Mouse (Mus musculus) kidney, postnatal 25 days (tissue): ENCODE data around the gene Spock2.
"Not testable (repeated sequence)": the region's sequence is repeated elsewhere in the genome, so short reads cannot be mapped to it uniquely, and the experiment has no call there.

Experiments used
- DNase-seq, 2 experiments: peaks; one replicate each; pipeline ENCODE4 v3.0.0; 2021; ENCODE audit warnings: mixed read lengths in 2 of 2

Gene Spock2

DNA sequence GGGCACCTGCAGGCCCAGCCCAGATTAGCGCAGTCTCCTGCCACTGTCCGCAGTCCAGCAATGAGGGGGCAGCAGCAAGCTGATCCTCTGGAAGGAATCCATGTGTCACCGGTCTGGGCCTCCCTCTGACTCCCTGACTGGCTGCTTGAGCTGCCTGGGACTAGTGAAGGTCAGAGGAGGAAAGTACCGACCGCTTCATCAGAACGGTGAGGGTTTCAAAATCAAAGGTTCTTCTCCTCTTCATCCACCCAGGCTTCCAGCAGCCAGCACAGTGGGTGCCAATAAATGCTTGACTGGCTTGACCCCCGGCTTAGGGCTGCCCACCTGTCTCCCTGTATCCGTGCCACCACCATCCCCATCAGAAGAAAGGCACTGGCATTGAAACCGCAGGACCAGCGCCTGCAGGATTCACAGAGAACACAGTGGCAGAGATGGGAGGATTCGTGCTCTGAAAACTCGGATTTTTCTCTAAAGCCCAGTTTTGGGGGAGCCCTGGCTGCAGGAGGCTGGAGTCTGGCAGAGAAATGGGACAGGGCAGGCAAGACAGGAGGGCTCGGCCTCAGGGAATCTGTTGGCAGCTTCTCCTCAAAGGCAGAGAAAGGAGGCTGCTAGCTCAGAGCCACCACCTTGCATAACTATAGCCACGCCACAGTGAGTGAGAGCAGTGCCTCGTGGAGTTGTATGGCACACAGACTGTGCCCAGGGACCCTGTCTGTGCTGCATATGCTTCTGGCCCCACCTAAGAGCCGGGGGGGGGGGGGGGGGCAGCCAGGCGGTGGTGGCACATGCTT, 2.5 kb downstream of the Spock2 start:
- DNase-seq = no peak

DNA sequence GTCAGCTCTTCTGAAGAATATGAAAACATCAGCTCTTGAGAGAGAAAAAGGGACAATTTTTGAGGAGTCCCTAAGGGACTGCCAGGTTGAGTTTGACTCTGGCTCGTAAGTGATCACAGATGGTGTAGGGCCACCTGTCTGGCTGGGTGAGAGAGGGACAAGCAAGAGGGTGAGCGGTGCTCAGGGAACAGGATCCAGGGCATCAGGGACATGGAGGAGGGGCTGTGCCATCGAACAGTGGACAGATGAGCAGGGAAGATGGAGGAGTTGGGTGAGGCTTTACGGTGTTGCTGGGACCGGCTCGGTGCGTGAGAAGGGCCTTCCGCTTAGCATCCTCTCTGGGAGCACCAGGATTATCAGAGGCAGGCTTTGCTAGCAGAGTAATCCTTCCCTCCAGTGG, 3.3 kb downstream of the Spock2 start:
- DNase-seq = no peak

DNA sequence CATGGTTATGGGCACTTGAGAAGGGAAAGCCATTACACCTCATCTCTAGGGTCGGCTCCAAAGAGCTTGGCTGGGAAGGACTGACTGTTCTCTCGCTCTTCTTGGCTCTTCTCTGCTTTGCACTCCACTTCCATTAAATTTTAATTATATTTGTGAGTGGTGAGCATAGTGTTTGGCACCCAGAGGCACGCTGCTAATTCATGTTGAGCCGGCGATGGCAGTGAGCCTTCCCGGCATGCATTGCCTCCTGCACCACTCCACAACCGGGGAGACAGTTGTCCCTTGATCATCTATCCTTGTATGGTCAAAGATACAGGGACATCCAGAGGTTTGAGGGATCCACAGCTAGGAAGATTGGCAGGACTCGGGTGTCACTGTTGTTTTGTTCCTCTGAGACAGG, 4.0 kb downstream of the Spock2 start:
- no peak for DNase-seq

DNA sequence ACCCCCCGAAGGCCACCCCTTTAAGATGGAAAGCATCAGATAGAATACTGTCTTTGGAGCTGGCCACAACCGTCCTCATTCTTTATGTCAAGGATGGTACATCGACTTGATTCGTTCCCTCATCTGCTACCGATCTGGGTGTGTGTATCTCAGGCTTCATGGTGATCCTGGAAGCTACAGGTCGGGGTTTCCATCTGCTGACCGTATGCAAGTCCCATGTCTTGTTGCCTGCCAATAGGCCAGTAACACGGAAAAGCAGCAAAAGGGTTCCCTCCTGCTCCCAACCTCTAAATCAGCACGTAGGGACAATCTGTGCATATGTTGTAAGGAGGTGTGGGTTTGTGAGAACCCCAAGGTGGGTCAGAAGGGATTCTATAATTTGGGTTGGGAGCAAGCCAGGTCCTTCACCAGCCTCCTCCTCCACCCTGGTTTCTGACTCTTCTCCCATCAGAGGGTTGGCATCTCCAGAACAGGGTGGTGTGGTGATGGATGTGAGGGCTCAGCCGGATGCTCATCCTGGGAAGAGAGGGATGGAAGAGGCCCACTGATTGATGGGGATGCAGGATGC, 5.0 kb downstream of the Spock2 start:
- DNase-seq = no peak

DNA sequence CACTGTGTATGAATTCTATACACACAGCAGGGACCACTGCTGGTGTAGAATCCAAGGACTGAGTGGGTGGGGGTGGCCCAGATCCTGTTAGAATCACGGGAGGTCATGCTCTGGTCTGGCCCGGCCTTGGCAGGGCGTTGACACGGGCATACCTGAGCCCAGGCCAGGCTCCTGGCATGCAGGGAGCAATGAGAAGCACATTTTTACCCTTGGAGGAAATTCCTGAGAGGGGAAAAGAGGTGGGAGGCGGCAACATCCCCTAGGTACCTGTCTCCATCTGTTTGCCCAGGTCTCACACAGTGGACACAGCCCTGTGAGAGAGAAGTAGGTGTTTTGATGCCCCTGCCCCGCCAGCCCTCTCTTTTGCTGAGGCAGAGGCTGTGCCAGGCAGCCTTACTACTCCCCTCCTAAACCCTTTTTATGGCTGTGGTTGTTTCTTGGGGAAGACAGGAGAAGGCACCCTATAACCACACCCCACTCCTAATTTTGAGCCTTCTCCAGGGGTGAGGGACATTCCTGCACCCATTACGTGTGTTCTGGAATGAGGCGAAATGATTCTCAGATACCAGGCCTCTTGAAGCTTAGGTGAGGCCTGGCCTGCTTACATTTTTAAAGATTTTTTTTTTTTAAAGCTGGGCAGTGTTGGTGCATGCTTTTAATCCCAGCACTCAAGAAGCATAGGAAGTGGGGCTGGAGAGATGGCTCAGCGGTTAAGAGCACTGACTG, 8.1 kb downstream of the Spock2 start:
- no peak for DNase-seq

DNA sequence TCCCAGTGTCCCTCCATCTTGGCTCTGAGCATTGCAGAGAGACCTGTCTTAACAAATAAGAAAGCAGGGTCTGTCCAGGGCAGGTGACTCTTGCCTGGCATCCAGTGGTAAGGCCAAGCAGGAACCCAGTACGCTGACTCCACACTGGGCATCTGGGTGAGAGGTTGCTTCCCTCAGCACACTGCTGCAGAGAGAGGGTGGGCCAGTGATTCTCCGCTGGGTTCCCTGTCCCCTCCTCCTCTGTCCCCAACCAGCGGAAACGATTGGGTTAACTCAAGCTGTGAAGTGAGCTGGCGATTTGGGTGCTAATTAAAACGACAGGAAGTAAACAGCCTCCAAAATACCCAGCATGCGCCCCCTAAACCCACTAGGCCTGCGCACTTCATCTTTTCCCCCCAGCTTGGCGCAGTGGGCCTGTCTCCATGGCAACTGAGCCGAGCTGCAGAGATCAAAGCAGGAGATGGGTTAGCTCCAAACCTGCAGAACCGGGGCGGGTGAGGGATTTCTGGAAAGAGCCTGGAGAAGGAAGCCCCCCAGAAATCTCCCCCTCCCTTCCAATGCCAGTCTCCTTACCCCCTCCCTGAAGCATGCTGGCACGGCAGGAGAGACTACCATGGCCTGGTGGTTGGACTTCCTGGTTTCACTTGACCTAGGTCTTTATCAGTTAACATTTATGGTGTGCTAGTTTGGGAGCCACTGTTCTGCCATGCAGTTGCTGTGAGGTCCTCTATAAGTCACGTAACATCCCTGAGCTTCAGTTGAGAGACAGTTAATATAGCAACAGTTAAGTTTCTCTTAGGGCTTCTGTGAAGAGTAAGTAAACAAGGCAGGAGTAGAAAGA, 9.5 kb downstream of the Spock2 start:
- no peak for DNase-seq

DNA sequence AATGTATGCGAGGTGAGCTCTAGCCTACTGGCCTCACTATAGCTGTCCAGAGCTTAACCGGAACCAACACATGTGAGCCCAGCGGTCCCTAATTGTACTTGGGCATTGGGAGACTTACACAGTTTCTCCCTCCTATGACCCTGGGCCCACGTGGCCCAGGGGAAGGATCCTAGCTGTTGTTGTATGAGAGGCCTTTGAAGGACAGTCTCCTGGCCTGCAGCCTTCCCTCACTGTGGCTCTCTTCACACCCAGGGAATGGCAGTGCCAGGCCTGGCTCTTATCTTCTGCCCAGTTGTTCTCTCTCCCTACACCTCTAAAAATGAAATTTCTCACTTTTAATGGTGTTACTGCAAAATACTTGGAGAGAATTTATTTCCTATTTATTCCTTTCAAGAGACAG, 11.0 kb downstream of the Spock2 start:
- no peak for DNase-seq

DNA sequence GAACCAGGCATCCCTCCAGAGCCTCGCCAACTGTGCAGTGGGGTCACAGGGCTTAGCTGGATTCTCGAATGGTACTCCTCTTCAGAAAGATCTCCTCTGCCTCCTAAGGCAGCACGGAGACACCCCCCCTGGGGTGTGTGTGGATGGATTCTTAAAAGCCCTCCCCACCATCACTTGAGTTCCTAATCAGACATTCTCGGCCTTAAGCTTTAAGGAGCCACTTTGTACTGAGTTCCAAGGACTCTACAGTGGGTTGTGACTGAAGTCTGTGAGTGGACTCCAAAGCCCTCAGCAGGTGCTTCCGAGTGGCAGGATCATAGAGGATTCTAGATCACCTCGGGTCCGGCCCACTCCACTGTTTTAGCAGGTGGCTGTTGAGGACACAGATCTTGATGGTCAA, 12.4 kb downstream of the Spock2 start:
- DNase-seq = no peak

DNA sequence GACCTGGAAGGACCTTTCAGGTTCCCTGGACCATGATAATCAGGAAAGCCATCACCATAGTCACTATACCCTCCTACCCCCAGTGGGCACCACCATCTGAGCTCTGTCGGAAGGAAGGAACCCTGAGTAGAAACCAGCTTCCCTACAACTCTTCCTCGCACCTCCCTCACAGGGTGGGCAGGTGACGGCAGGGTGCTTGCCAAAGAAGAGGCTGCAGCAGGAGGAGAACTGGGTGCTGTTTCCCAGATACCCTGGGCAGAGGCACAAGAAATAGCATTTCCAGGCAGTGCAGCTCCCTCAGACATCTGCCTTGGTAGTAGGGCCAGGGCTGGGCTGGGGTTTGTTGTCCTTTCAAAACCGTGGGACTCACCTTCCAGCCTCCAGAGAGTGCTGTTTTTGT, 14.6 kb downstream of the Spock2 start:
- DNase-seq = no peak

DNA sequence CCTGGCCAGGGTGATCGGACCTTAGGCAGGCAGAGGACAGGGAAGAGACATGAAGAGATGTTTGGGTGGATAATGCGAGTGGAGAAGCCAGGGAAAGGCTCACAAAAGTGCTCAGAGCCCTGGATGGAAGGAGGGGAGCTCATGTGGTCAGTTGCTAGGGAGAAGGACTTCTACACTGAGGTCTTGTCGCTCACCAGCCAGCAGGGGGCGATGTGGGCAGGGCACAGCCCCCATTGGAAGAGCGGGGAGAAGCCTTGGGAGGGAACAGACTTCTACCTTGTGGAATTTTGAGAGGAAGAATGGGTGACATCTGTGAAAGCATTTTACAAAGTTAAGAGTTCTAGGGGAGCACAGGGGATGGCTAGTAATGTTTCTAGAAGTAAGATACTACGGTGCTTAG, 18.1 kb downstream of the Spock2 start:
- DNase-seq = no peak

DNA sequence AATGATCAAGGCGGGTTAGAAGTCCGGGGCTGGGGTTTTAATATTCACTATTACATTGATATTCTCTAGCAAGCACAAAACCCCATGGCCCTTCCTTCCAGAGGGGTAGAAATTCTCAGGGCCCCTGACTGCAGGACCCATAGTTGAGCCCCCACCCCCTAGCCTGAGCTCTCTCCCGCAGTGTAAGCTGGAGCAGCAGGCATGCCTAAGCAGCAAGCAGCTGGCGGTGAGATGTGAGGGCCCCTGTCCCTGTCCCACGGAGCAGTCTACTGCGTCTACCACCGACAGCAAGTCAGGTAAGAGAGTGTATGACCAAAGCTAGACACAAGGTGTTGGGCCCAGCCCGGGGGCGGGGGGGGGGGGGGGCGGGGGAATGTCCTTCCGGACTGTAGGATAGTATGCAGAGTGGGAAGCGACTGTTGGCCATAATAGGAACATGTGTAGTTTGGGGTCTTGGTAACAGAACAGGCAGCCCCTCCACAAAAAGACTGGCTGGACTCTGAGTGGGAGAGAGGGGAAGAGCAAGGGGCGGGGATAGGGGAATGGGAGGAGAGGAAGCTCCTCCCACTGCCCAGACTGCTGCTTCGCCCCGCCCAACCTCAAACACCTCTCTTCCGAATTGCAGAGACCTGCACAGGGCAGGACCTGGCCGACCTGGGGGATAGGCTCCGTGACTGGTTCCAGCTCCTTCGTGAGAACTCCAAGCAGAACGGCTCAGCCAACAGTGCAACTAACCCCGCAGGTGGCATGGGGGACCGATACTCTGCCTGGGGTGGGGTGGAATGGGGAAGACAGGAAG, 19.7 kb downstream of the Spock2 start:
- no peak for DNase-seq

DNA sequence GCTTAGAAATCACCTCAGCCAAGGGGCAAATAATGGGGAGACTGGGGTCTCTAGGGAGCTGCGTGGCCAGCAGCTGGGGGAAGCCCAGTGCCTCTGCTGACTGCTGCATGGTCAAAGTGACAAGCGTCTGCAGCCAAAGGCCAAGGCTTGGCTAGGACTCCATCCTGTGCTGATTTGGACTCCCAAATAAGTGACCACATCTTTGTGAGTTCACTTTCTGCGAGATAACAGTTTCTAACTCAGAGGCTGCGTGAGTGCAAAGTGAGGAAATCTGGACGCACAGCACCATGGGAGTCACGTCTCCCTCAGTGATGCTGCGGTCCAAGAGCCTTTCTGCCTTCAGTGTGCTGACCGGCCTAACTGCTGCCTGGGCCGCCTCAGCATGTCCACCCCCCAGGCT, 22.3 kb downstream of the Spock2 start:
- DNase-seq = no peak

DNA sequence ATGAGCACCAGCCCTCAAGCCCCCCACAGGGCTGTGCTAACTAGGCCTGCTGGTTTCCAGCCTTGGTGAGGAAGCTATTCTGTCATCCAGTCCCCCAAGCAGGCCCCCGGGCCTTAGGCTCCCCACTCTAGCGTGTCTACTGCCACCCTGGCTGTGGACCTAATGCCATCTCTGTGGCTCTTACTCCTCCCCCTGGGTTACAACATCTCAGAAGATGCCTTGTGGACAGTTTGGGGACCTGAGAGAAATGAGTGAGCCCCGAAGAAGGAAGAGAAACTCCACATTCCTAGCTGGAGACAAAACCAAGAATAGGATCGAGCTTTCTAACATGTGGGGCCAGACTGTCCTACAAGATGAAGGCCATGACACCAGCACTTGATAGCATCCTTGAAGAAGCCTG, 24.5 kb downstream of the Spock2 start:
- no peak for DNase-seq

DNA sequence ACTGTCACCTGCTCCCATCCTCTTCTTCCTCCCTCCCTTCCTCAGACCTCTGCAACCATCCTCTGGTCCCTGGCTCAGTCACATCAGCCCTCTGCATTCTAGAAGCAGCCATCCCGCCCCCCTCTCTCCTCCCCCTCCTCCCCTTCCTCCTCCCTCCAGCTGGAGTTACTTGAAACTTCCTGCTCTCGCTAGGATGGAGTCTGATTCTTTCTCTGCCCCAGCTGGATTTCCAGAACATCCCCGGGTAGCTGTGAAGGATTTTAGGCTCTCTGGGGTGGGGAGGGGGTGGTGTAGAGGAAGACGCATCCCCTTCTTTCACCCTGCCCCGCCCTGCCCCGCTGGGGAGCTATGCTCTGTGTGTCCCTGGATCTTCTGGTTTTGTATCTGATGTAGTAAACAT, 27.5 kb downstream of the Spock2 start:
- no peak for DNase-seq

DNA sequence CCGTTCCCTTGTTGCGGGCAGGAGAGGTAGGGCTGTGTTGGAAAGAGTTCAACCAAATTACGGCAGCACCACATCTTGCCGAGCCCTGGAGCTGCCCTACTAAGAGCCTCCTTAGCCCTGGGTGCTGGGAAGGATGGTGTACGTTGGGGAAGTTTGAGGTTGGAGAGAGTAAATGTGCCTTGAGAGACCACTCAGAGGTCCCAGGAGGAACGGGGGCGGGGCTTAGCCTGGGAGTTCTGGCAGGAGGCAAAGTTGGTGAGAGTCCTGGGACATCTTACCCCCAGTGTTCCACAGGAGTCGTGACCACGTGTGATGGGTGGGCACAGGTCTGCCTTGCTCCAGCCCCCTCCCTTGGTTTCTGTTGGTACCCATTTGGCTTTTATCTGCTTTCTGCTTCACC, 28.2 kb downstream of the Spock2 start:
- no peak for DNase-seq

DNA sequence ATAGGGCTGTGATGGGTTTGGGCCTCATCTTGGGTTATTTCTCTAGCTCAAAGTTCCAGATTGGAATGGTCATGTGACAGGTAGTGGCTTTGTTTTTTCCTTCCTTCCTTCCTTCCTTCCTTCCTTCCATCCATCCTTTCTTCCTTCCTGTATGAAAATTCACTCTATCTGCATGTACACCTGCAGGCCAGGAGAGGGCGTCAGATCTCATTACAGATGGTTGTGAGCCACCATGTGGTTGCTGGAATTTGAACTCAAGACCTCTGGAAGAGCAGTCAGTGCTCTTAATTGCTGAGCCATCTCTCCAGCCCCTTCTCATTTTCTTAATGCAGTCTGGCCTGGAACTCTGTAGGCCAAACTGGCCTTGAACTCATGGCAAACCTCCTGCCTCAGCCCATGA, 30.0 kb downstream of the Spock2 start:
- DNase-seq = not testable (repeated sequence)

DNA sequence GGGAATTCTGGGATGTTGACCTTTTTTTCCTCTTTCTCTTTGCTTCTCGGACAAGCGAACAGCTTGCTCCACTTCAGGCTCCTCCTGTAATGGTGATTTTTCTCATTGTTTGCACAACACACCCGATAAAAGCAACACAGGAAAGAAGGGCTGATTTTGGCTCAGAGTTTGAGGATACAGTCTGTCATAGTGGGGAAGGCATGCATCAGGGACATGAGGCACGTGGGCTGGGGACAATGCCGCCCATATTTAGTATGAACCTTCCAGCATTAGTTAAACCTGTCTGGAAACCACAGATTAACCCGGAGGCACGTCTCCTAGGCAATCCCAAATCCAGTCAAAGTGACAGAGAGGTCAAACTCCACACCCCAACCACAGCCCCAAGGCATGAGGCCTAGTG, 30.9 kb downstream of the Spock2 start:
- DNase-seq = no peak

DNA sequence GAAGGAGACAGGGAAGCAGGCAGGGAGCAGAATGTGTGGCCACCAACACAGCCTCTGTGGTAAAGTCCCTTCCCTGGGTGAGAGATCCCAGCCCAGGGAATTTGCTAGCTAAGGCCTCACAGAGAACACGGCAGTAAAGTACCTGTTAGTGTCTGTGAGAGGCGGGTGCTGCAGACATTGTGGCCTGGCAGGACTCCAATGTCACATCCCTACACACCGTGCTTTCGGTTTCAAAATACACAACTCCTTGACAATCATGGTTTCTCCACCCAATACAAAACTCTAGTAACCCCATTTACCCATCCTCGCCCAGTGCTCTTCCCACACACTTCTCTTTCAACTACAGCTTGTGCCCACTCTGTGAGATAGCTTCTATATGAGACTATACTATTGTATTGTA, 32.7 kb downstream of the Spock2 start:
- DNase-seq = no peak

DNA sequence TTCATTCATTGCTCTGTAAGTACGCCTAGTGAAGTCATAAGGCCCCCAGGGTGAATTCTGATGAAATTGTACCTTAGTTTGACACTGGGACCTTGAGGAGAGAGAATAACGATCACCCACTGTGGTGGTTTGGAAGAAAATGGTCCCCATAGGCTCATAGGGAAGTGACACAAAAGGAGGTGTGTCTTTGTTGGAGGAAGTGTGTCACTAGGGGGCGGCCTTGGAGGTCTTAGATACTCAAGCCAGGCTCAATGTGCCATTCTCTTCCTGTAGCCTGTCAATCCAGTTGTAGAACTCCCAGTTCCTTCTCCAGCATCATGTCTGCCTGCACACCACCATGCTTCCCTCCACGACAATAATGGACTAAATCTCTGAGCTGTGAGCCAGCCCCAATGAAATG, 34.7 kb downstream of the Spock2 start:
- no peak for DNase-seq

DNA sequence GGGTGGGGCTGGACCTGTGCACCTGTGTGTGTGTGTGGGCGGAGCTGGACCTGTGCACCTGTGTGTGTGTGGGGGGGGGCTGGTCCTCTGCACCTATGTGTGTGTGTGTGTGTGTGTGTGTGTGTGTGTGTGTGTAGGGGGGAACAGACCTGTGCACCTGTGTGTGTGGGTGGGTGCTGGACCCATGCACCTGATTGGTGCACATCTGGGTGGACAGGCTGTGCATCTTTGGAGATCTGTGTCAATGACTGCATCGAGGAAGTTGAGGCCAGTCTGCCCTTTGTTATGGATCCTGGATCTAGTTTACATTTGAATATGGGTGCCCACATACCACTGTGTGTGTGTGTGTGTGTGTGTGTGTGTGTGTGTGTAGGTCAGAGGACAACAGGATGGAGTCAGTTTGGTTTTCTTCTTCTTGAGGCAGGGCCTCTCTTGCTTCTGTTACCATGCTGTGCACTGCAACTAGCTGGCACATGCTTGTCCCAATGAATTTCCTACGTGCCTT, 35.7 kb downstream of the Spock2 start:
- no peak for DNase-seq

DNA sequence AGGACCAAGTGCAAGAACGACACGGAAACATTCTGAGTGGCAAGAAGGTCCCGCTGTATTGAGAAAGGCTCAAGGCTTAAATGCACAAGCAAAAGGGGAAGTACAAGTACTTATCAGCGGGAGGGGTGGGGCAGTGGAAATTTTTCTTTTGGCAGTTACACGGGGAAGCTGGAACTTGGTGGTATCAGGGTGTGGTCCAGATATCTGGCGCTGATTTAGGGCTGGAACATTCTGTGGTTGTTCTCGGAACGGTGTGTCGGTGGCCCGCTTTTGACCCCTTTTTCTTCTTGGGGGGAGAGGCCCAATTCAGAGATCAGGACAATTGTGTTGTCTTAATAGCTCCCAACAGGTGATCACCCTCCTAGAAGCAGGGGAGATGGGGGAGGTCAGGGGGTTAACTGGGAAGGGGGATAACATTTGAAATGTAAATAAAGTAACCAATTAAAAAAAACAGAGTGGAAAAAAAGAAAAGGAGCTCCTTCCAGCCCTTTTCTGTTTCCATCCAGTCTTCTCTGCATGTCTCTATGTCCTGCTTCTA, 41.6 kb downstream of the Spock2 start:
- not testable (repeated sequence) for DNase-seq

DNA sequence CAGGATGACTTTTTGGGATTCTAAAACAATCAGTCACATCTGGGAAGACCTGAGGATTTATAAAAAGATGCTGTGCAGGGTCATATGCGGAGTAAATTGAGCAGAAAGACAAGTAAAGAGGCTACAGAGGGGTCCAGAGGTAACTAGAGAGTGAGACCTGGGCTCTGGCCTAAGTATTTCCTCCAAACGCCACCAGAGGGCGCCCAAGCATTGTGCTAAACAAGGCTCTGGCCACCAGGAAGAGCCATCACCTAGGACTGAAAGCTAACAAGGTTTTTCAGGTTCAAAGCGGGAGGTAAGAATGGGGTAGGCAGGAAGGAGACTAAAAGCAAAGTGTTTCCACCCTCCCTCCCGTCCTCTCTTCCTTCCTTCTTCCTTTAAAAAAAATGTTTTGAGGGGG, 42.1 kb downstream of the Spock2 start:
- DNase-seq = peak; percentile 81 to 89
